ENCODE assay signal across 12 mouse cellular contexts in genomic region chr4:155190275-155190674, GRCm38 (mm10). TPM values are rescaled to one million over a fixed set of nuclear protein-coding genes. Genes with fewer than 3 reads are reported as not detected.
DNase-seq lines count a peak whose midpoint lies in the region; ATAC-seq lines count a peak whose summit lies in the region.
"Had no signal": no experiment of that assay in that cellular context is flagged by ENCODE, and none has a peak within 500 bp of the region (broad histone marks: within the 10 kb centered on the region; RNA-seq: fewer than 3 reads in every experiment).

No protein-coding gene starts in this region.

- H3K4me1 ChIP-seq in forebrain, embryonic 12.5 days = peaks cover 64% of the 10 kb centered on the region
- peaks cover 33% of the 10 kb centered on the region for H3K4me1 ChIP-seq in forebrain, embryonic 16.5 days (replicated peaks; ENCODE audit: control insufficient read depth, insufficient read depth, low read length)
- H3K4me1 ChIP-seq in kidney, embryonic 16.5 days (ENCODE audit: insufficient read depth, low read length) = peaks cover 80% of the 10 kb centered on the region
- peaks cover 51% of the 10 kb centered on the region for H3K4me1 ChIP-seq in midbrain, embryonic 13.5 days (replicated peaks)

- no peak overlapping the region for H3K9ac ChIP-seq in forebrain, embryonic 12.5 days
- H3K9ac ChIP-seq in forebrain, embryonic 16.5 days (replicated peaks; ENCODE audit: low read depth, low read length) = no peak overlapping the region
- no peak overlapping the region for H3K9ac ChIP-seq in kidney, embryonic 16.5 days (replicated peaks; ENCODE audit: low read length)
- 0 out of 2 replicates have a peak overlapping the region, but pooled peaks have one; percentile 2 for H3K9ac ChIP-seq in midbrain, embryonic 13.5 days (replicated peaks)
- H3K9ac ChIP-seq: lung, embryonic 15.5 days had no signal

- DNase-seq in kidney, postnatal 36 days = no peak
- DNase-seq in embryo, embryonic 11 days = peak; percentile 47
- DNase-seq in yolk sac, embryonic 10.5 days (ENCODE audit: low spot score) = no peak
- DNase-seq: B cell, adult 2 months; cerebellum, postnatal 14 days; gastrocnemius, postnatal 10 days had no signal

- H3K4me3 ChIP-seq in forebrain, embryonic 12.5 days (replicated peaks) = no peak overlapping the region
- no peak overlapping the region for H3K4me3 ChIP-seq in forebrain, embryonic 16.5 days (replicated peaks; ENCODE audit: low read length)
- no peak overlapping the region for H3K4me3 ChIP-seq in kidney, embryonic 16.5 days (ENCODE audit: low read length)
- H3K4me3 ChIP-seq in midbrain, embryonic 13.5 days (replicated peaks) = no peak overlapping the region
- H3K4me3 ChIP-seq: lung, embryonic 15.5 days had no signal

- H3K27me3 ChIP-seq in forebrain, embryonic 12.5 days = no peaks in the 10 kb centered on the region
- no peaks in the 10 kb centered on the region for H3K27me3 ChIP-seq in forebrain, embryonic 16.5 days (replicated peaks; ENCODE audit: control insufficient read depth, insufficient read depth, low read length)
- no peaks in the 10 kb centered on the region for H3K27me3 ChIP-seq in kidney, embryonic 16.5 days (ENCODE audit: insufficient read depth, low read length)
- no peaks in the 10 kb centered on the region for H3K27me3 ChIP-seq in midbrain, embryonic 13.5 days
- H3K27me3 ChIP-seq: lung, embryonic 15.5 days had no signal

- no peak overlapping the region for H3K4me2 ChIP-seq in forebrain, embryonic 12.5 days
- no peak overlapping the region for H3K4me2 ChIP-seq in forebrain, embryonic 16.5 days (ENCODE audit: low read length)
- no peak overlapping the region for H3K4me2 ChIP-seq in kidney, embryonic 16.5 days (replicated peaks; ENCODE audit: low read depth, low read length)
- no peak overlapping the region for H3K4me2 ChIP-seq in midbrain, embryonic 13.5 days (replicated peaks)
- H3K4me2 ChIP-seq: lung, embryonic 15.5 days had no signal

- no peaks in the 10 kb centered on the region for H3K9me3 ChIP-seq in forebrain, embryonic 12.5 days
- H3K9me3 ChIP-seq in forebrain, embryonic 16.5 days (ENCODE audit: control insufficient read depth, low read length) = no peaks in the 10 kb centered on the region
- no peaks in the 10 kb centered on the region for H3K9me3 ChIP-seq in kidney, embryonic 16.5 days (ENCODE audit: low read length)
- no peaks in the 10 kb centered on the region for H3K9me3 ChIP-seq in midbrain, embryonic 13.5 days
- H3K9me3 ChIP-seq: lung, embryonic 15.5 days had no signal

- no peaks in the 10 kb centered on the region for H3K36me3 ChIP-seq in forebrain, embryonic 12.5 days (replicated peaks)
- H3K36me3 ChIP-seq in forebrain, embryonic 16.5 days (ENCODE audit: control insufficient read depth, insufficient read depth) = no peaks in the 10 kb centered on the region
- H3K36me3 ChIP-seq in kidney, embryonic 16.5 days (ENCODE audit: insufficient read depth, low read length) = no peaks in the 10 kb centered on the region
- no peaks in the 10 kb centered on the region for H3K36me3 ChIP-seq in midbrain, embryonic 13.5 days
- H3K36me3 ChIP-seq: lung, embryonic 15.5 days had no signal

- peak overlapping the region; percentile 46; the same call in 1 of the 2 replicates for H3K27ac ChIP-seq in forebrain, embryonic 12.5 days
- H3K27ac ChIP-seq in forebrain, embryonic 16.5 days (ENCODE audit: low read length) = no peak overlapping the region
- H3K27ac ChIP-seq in kidney, embryonic 16.5 days (ENCODE audit: low read length) = peak overlapping the region; percentile 63; the same call in 1 of the 2 replicates
- H3K27ac ChIP-seq in midbrain, embryonic 13.5 days = no peak overlapping the region
- H3K27ac ChIP-seq: lung, embryonic 15.5 days had no signal

- no peak for ATAC-seq in forebrain, embryonic 12.5 days (ENCODE audit: low FRiP score)
- ATAC-seq in forebrain, embryonic 16.5 days = no peak
- peak; percentile 9; the same call in 1 of the 2 replicates for ATAC-seq in kidney, embryonic 16.5 days (ENCODE audit: low FRiP score, low TSS enrichment)
- ATAC-seq in midbrain, embryonic 13.5 days = no peak
- no peak for ATAC-seq in erythroid progenitor cell, adult 5-6 weeks (replicated peaks; ENCODE audit: low FRiP score, poor library complexity, severe bottlenecking)

- 48% methylated on average over 7 of the region's 7 CpGs for WGBS in forebrain, embryonic 12.5 days
- 38% methylated on average over 7 of the region's 7 CpGs for WGBS in forebrain, embryonic 16.5 days
- WGBS in kidney, embryonic 16.5 days = 30% methylated on average over 7 of the region's 7 CpGs
- 57% methylated on average over 7 of the region's 7 CpGs for WGBS in midbrain, embryonic 13.5 days

RNA-seq across cellular contexts. Expression of gene Ski, which starts 32.1 kb away (rescaled TPM):
- polyA plus RNA-seq in forebrain, embryonic 12.5 days (2016; fragmentation: Nextera tagmentation; extraction: Ambion mirVana) = 12.3 and 14.2 TPM in 2 replicates
- polyA plus RNA-seq in forebrain, embryonic 16.5 days (2015; fragmentation: Nextera tagmentation; extraction: Ambion mirVana) = 15.8 and 16.0 TPM in 2 replicates
- 14.5 and 15.9 TPM in 2 replicates for polyA plus RNA-seq in kidney, embryonic 16.5 days (2015; fragmentation: Nextera tagmentation; extraction: Ambion mirVana)
- polyA plus RNA-seq in midbrain, embryonic 13.5 days (2015; fragmentation: Nextera tagmentation; extraction: Ambion mirVana) = 9.3 and 9.9 TPM in 2 replicates
- 5.0 and 9.7 TPM in 2 replicates for total RNA-seq in erythroid progenitor cell, adult 5-6 weeks (2015; ENCODE audit: low replicate concordance)
- total RNA-seq in erythroid progenitor cell, adult 5-6 weeks (2017; ENCODE audit: low replicate concordance) = 1.7 and 2.7 TPM in 2 replicates

RNA-seq across cellular contexts. Expression of gene Faap20, which starts 59.3 kb away (rescaled TPM):
- polyA plus RNA-seq in forebrain, embryonic 12.5 days (2016; fragmentation: Nextera tagmentation; extraction: Ambion mirVana) = 96.4 and 96.9 TPM in 2 replicates
- polyA plus RNA-seq in forebrain, embryonic 16.5 days (2015; fragmentation: Nextera tagmentation; extraction: Ambion mirVana) = 79.4 and 84.0 TPM in 2 replicates
- 77.4 and 77.8 TPM in 2 replicates for polyA plus RNA-seq in kidney, embryonic 16.5 days (2015; fragmentation: Nextera tagmentation; extraction: Ambion mirVana)
- 91.2 and 92.7 TPM in 2 replicates for polyA plus RNA-seq in midbrain, embryonic 13.5 days (2015; fragmentation: Nextera tagmentation; extraction: Ambion mirVana)
- total RNA-seq in erythroid progenitor cell, adult 5-6 weeks (2015; ENCODE audit: low replicate concordance) = 4.0 and 6.7 TPM in 2 replicates
- total RNA-seq in erythroid progenitor cell, adult 5-6 weeks (2017; ENCODE audit: low replicate concordance) = 2.1 and 2.2 TPM in 2 replicates

Comparison
In these comparisons a context has a peak if more than half of its experiments do, and no peak if none do; other contexts are left out.
1. H3K27ac ChIP-seq: peak in forebrain, embryonic 12.5 days (single experiment) and kidney, embryonic 16.5 days (single experiment); none in forebrain, embryonic 16.5 days (single experiment) and midbrain, embryonic 13.5 days (single experiment).